Mouse (Mus musculus): Measurements from ENCODE around the gene Smarce1. TPM values are rescaled to one million over a fixed set of nuclear protein-coding genes. Genes with fewer than 3 reads are reported as not detected.

Smarce1 gene
- polyA plus RNA-seq, 1 experiment from 2014 or later = 133 TPM

- H3K4me1 ChIP-seq (ENCODE audit: insufficient read depth, low read depth, low read length) = no peaks in the 10 kb centered on the region
- 63% methylated on average over 5 of the region's 5 CpGs for WGBS
These were observed 11.2 kb upstream of the Smarce1 start for GRCm38 (mm10) chr11:99242056-99242455.

DNA sequence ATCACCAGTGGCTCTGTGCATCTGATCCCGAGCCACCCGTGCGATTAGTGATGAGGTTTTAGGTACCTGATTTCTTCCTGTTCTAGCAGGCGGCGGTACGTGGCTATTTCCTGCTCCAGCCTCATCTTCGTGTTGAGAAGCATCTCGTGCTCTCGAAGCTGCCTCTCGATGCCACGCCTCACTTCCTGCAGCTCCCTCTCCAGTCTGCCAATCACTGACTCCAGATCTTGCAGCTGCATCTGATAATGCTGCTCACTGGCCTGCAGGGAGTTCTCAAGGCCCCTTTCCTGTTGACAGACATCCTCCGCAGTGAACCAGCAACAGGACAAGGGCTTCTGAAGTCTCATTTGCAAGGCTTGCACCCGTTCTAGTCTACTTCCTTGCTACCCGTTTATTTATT lies 7.7 kb upstream of the Smarce1 start:
- Histone ChIP-seq H3K4me3 (ENCODE audit: low read depth, low read length) (no peak overlapping the region), H3K4me1 (ENCODE audit: insufficient read depth, low read depth, low read length) (no peaks in the 10 kb centered on the region), H3K27ac (ENCODE audit: low read length) (no peak overlapping the region), H3K27me3 (replicated peaks; ENCODE audit: insufficient read depth, low read length) (no peaks in the 10 kb centered on the region), H3K9me3 (ENCODE audit: low read length) (no peaks in the 10 kb centered on the region), H3K4me2 (replicated peaks; ENCODE audit: low read depth, low read length) (no peak overlapping the region), H3K36me3 (ENCODE audit: insufficient read depth, low read length) (no peaks in the 10 kb centered on the region), H3K9ac (replicated peaks; ENCODE audit: low read depth) (no peak overlapping the region)
- no peak for DNase-seq (ENCODE audit: low spot score)
- ATAC-seq = no peak
- WGBS = 38% methylated on average over 14 of the region's 14 CpGs
- TF ChIP-seq EP300 (IDR thresholded peaks at IDR 0.05) (no peak), CTCF (IDR thresholded peaks at IDR 0.05) (no peak)

More at GRCm38 (mm10) chr11:99242056-99242455, 11.2 kb upstream of the Smarce1 start:
- no peaks in the 10 kb centered on the region for H3K9me3 ChIP-seq (ENCODE audit: low read length)
- no peaks in the 10 kb centered on the region for H3K36me3 ChIP-seq (ENCODE audit: insufficient read depth, low read length)
- no peak overlapping the region for H3K4me2 ChIP-seq (replicated peaks; ENCODE audit: low read depth, low read length)
- H3K4me3 ChIP-seq (ENCODE audit: low read depth, low read length) = no peak overlapping the region
- TF ChIP-seq CTCF (IDR thresholded peaks at IDR 0.05) = no peak
- no peak for TF ChIP-seq EP300 (IDR thresholded peaks at IDR 0.05)
- ATAC-seq (no peak), DNase-seq (ENCODE audit: low spot score) (no peak)
- H3K27me3 ChIP-seq (replicated peaks; ENCODE audit: insufficient read depth, low read length) = no peaks in the 10 kb centered on the region
- no peak overlapping the region for H3K27ac ChIP-seq (ENCODE audit: low read length)
- no peak overlapping the region for H3K9ac ChIP-seq (replicated peaks; ENCODE audit: low read depth)

GRCm38 (mm10) chr11:99231049-99231816 lies 416 bp upstream of the Smarce1 start:
- Histone ChIP-seq H3K9me3 (ENCODE audit: low read length) (no peaks in the 10 kb centered on the region), H3K27me3 (replicated peaks; ENCODE audit: insufficient read depth, low read length) (no peaks in the 10 kb centered on the region), H3K4me2 (replicated peaks; ENCODE audit: low read depth, low read length) (peak overlapping the region; percentile 74), H3K4me1 (ENCODE audit: insufficient read depth, low read depth, low read length) (peaks cover 10% of the 10 kb centered on the region), H3K27ac (ENCODE audit: low read length) (peak overlapping the region; percentile 99), H3K36me3 (ENCODE audit: insufficient read depth, low read length) (0 out of 2 replicates have a peak, but pooled peaks cover 1% of the 10 kb centered on the region), H3K4me3 (ENCODE audit: low read depth, low read length) (peak overlapping the region; percentile 72), H3K9ac (replicated peaks; ENCODE audit: low read depth) (peak overlapping the region; percentile 99)
- WGBS = 20% methylated on average over 15 of the region's 15 CpGs
- TF ChIP-seq CTCF (IDR thresholded peaks at IDR 0.05) (no peak), EP300 (IDR thresholded peaks at IDR 0.05) (no peak)
- ATAC-seq (peak; percentile 11; the same call in 1 of the 2 replicates), DNase-seq (ENCODE audit: low spot score) (no peak)

- under 1% methylated on average over 29 of the region's 31 CpGs for WGBS
- H3K27ac ChIP-seq (ENCODE audit: low read length) = peak overlapping the region; percentile 99
- peaks cover 10% of the 10 kb centered on the region for H3K4me1 ChIP-seq (ENCODE audit: insufficient read depth, low read depth, low read length)
- DNase-seq (ENCODE audit: low spot score) = peak; percentile 22
- TF ChIP-seq CTCF (IDR thresholded peaks at IDR 0.05) (no peak), EP300 (IDR thresholded peaks at IDR 0.05) (no peak)
- ATAC-seq = peak; percentile 78
- H3K9me3 ChIP-seq (ENCODE audit: low read length) = no peaks in the 10 kb centered on the region
- H3K9ac ChIP-seq (replicated peaks; ENCODE audit: low read depth) = peak overlapping the region; percentile 99
- 0 out of 2 replicates have a peak, but pooled peaks cover 4% of the 10 kb centered on the region for H3K36me3 ChIP-seq (ENCODE audit: insufficient read depth, low read length)
- H3K27me3 ChIP-seq (replicated peaks; ENCODE audit: insufficient read depth, low read length) = no peaks in the 10 kb centered on the region
- peak overlapping the region; percentile 74 for H3K4me2 ChIP-seq (replicated peaks; ENCODE audit: low read depth, low read length)
- H3K4me3 ChIP-seq (ENCODE audit: low read depth, low read length) = peak overlapping the region; percentile 72
These were observed 1.1 kb downstream of the Smarce1 start for GRCm38 (mm10) chr11:99229641-99230260.

- Histone ChIP-seq H3K9ac (replicated peaks; ENCODE audit: low read depth) (no peak overlapping the region), H3K27ac (ENCODE audit: low read length) (no peak overlapping the region), H3K4me3 (ENCODE audit: low read depth, low read length) (no peak overlapping the region), H3K27me3 (replicated peaks; ENCODE audit: insufficient read depth, low read length) (no peaks in the 10 kb centered on the region), H3K4me2 (replicated peaks; ENCODE audit: low read depth, low read length) (no peak overlapping the region), H3K36me3 (ENCODE audit: insufficient read depth, low read length) (peaks cover 11% of the 10 kb centered on the region; the same call in 1 of the 2 replicates), H3K9me3 (ENCODE audit: low read length) (no peaks in the 10 kb centered on the region), H3K4me1 (ENCODE audit: insufficient read depth, low read depth, low read length) (peaks cover 15% of the 10 kb centered on the region)
- ATAC-seq (no peak), DNase-seq (ENCODE audit: low spot score) (no peak)
- TF ChIP-seq EP300 (IDR thresholded peaks at IDR 0.05) = no peak
- TF ChIP-seq CTCF (IDR thresholded peaks at IDR 0.05) = no peak
- WGBS = 82% methylated on average over 5 of the region's 5 CpGs
These were observed 4.5 kb downstream of the Smarce1 start for GRCm38 (mm10) chr11:99226298-99226697.

DNA sequence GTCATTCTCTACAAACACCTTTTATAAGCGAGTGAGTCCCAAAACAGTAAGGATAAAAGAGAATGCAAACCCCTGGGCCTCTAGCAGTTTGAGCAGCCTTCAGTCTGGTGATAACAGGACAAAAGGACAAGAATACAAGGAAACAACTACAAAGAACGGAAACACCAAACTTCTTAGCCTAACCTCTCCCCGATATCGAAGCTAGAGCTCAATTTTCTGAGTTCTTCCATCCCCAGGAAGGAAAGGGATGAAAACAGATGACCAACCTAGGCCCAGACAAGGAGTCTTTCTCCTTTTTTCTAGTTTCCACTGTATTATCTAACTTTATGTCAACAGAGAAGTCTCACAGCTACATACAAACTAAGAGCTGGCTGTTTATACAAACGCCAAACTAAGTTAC lies 7.5 kb downstream of the Smarce1 start:
- H3K36me3 ChIP-seq (ENCODE audit: insufficient read depth, low read length) = peaks cover 24% of the 10 kb centered on the region
- TF ChIP-seq EP300 (IDR thresholded peaks at IDR 0.05) = no peak
- no peak for TF ChIP-seq CTCF (IDR thresholded peaks at IDR 0.05)
- 74% methylated on average over 5 of the region's 5 CpGs for WGBS
- H3K27ac ChIP-seq (ENCODE audit: low read length) = no peak overlapping the region
- H3K9me3 ChIP-seq (ENCODE audit: low read length) = no peaks in the 10 kb centered on the region
- no peak overlapping the region for H3K9ac ChIP-seq (replicated peaks; ENCODE audit: low read depth)
- H3K4me1 ChIP-seq (ENCODE audit: insufficient read depth, low read depth, low read length) = 0 out of 2 replicates have a peak, but pooled peaks cover 6% of the 10 kb centered on the region
- H3K27me3 ChIP-seq (replicated peaks; ENCODE audit: insufficient read depth, low read length) = no peaks in the 10 kb centered on the region
- DNase-seq (ENCODE audit: low spot score) = no peak
- no peak overlapping the region for H3K4me3 ChIP-seq (ENCODE audit: low read depth, low read length)
- no peak overlapping the region for H3K4me2 ChIP-seq (replicated peaks; ENCODE audit: low read depth, low read length)
- ATAC-seq = no peak

All from lung, postnatal 0 days (tissue).